Mouse (Mus musculus): ENCODE measurements at regions not wholly inside any gene's neighbourhood (a gene's known extent, or its start where the extent isn't known, plus 50 kb on each side); places are given as distances from the start of the nearest gene placed in this dataset.

DNA sequence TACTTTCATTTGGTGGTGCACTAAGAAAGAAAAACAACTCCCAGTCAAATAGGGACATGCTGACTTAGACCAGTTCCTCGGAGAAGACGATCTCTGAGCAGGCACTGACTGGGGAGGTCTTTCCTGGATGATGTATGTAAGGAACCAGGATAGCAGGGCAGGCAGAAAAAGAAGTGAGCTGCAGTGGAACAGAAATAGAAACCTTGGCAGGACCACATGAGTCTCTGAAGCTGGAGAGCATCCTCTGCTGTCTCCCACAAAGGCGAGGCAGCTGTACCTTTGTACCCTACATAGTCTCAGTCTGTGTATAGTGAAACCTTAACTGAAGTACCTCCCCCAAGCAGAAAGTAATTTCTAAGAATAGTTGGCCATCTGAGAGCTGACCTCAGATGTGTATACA lies 104.4 kb upstream of the Gm37988 start:
- TF ChIP-seq CTCF (IDR thresholded peaks at IDR 0.05; ENCODE audit: extremely low read depth, insufficient read depth, low read length) (no peak), POLR2A (IDR thresholded peaks at IDR 0.05; ENCODE audit: extremely low read depth, insufficient read depth, low read length) (no peak)

All from cortical plate, adult 2 months (tissue).